Mouse (Mus musculus): Measurements from ENCODE around the gene Agtpbp1.

- TF ChIP-seq CTCF (IDR thresholded peaks at IDR 0.05; ENCODE audit: borderline replicate concordance, insufficient read depth, low read depth, low read length) (no peak), POLR2A (IDR thresholded peaks at IDR 0.05; ENCODE audit: borderline replicate concordance, insufficient read depth, low read length) (no peak)
These were observed 49.6 kb upstream of the Agtpbp1 start for GRCm38 (mm10) chr13:59634637-59635036.

Measured in cerebellum, adult 2 months (tissue).